Mouse (Mus musculus): ENCODE data around the gene Itgb5.

- TF ChIP-seq CTCF (IDR thresholded peaks at IDR 0.05; ENCODE audit: low read depth) (no peak), EP300 (IDR thresholded peaks at IDR 0.05; ENCODE audit: low read depth) (no peak)
Measured at GRCm38 (mm10) chr16:33818413-33819165, 10.9 kb upstream of the Itgb5 start.

All from liver, embryonic 14.5 days (tissue).